Mouse (Mus musculus) gastrocnemius, postnatal 14 days (tissue): ENCODE measurements around the gene Dapp1. TPM values are rescaled to one million over a fixed set of nuclear protein-coding genes. Genes with fewer than 3 reads are reported as not detected.
"Not testable (repeated sequence)": the region's sequence is repeated elsewhere in the genome, so short reads cannot be mapped to it uniquely, and the experiment has no call there.

Source experiments
- DNase-seq: peaks from one replicate; pipeline ENCODE4 v3.0.0; 2021; ENCODE audit warnings: mixed read lengths
- intact Hi-C: fragments of 180-260 bp; cut with DNase I; formaldehyde crosslinking; loops from one replicate; pipeline ENCODE4 v1.15.1; 2025; ENCODE audit warnings: low total_unique reads
- total RNA-seq, 2 experiments: library from RNA; stranded (reverse); gene quantifications; 2 replicates each; pipeline ENCODE4 v1.2.3; 2021

Dapp1 gene
- total RNA-seq, 2 experiments from 2014 or later: 0.84 to 1.1 TPM

DNA sequence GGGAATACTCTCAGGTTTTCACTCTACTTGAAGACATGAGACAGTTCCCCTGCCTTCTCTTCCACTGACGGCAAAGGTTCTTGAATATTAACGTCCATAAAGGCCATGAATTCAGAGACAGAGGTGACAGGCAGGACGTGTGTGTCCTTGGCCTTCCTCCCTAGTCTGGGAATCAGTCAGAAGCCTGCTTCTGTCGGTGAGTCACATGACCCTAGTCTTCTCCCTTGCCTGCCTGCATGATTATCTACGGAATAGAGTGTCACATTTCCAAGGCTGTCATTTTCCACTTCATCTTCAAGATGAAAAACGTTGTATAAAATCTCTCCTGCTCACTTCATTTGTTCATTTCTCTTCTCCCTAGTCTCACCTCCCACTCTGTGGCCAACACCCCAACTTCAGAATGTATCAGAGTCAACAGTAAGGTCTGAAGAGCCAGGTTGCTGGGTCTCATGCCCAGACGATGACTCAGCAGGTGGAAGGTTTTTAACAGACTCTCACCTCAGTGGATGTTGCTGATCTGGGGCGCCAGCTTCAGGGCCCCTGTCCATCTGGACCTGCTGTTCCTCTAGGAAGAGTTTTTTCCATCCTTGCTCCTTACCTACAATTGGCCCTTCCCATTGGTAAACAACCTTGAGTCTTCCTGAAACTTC, 19.5 kb downstream of the Dapp1 start:
- intact Hi-C loops: no loop called here
- no peak for DNase-seq

- DNase-seq: no peak
- intact Hi-C loops: no loop called here
Measured at GRCm38 (mm10) chr3:137959456-137959855, 21.9 kb downstream of the Dapp1 start.

- intact Hi-C loops: no loop called here
- DNase-seq: no peak
Measured at GRCm38 (mm10) chr3:137958352-137958751, 23.0 kb downstream of the Dapp1 start.

DNA sequence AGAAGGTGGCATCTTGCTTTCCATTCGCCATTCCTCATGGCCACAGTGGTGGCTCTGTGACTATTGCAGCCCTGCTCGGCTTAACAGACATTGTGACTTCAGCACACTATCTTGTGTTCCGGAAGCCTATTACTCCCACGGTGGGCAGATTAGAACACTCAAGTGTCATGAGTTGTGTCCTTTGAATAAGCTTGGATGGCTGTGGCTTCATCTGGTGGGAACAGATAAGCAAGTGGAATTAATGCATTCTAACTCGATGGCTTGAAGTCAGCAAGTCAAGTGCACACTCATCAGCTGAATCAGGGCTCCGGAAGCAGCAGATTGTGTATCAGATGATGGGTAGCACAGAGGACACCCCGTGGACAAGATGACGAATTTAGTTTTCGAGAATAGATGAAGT, 23.5 kb downstream of the Dapp1 start:
- intact Hi-C loops: no loop called here

GRCm38 (mm10) chr3:137955560-137956081, 25.7 kb downstream of the Dapp1 start:
- DNase-seq: no peak
- intact Hi-C loops: no loop called here

More for the DNA sequence above, 23.5 kb downstream of the Dapp1 start:
- DNase-seq: no peak

DNA sequence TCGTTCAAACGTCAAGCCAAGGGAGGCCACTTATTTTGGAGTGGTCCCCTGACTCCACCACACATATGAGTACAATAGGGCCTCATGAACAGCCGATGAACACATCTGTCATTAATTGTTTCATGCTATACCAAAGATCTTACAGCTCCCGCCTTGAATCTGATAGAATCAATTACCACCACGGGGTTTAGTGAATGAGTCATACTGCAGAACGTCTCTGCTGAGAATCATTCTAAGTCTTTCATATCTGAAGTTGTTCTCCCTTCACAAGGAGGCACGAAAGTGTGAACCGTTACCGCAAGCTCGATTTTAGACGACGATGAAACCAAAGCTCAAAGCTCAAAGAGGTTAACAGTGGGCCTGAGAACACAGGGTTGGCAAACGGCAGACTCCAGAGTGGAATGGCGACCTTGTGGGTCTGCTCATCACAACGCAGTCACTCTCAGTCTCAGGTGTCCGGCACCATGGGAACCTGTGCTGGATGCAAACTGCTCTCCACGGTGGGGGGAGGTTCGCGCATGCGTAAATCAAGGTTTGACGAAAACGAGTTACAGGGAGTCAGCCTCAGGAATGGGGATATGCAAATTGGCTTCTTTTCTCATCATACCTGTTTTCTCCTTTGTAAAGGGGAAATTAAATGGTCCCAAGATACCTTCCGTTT, 27.0 kb downstream of the Dapp1 start:
- DNase-seq: no peak
- intact Hi-C loops: no loop called here

DNA sequence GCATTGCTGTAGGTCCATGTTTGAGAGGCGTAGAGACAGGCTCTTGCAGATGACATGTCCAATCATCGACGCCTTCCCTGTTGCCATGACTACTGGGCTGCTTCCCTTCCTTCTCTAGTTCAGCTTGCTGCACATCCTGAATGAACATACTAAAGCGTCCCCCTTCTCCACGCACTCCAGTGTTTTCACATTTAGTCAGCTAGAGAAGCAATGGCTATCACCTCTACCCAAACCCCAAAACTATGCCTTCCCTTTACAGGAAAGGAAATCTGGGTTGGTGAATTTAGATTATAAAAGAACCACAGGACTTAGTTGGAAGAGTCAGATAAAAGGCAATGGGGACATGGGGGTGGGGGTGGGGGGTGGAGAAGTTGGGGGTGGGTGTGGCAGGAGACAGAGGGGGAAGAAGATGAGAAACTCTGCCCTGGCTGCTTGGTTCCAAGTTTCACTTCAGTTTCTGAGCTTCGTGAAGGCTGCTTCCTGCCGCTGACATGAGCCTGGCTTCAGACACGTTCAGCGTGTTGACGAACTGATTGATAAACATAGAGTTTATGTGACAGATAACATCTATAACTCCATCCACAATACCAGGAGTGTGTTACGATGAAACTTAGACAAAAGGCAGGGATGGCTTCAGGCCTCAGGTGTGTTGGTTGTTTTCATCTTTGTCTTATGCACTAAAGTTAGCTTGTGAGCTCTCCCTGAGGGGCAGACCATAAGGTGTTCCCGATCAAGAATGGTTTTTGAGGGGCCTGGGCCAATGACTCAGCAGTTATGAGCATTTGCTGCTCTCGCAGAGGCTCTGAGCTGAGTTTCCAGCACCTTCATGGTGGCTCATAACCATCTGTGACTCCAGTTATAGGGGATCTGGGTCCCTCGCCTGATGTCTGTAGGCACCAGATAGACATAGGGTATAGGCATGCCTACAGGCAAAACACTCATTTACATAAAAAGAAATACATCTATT, 28.1 kb downstream of the Dapp1 start:
- intact Hi-C loops: no loop called here
- peak; percentile 36 for DNase-seq

DNA sequence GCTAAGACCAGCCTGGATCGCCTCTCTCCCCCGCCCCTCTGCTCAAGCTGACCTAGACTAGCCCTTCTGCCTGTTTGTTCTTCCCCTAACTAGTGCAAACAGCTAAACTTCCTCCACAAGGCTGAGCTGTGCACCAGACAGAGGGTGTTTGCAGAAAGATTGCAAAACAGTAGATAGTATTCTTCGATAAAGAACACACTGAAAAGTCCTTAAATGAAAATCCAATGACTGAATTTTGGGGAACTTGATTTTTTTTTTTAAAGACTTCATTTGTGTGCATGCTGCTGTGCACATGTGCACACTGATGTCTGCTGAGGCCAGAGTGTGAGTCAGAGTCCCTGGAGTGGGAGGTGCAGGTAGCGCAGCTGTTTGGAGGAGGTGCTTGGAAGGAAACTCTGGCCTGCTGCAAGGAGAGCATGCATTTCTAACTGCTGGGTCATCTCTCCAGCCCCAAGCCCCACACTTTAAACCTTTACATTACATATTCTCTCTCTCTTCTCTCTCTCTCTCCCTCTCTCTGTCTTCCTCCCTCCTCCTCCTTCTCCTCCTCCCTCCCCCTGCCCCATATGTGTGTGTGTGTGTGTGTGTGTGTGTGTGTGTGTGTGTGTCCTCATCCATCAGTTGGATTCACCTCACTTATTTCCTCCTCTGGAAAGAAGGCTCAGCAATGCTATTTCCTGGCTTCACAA, 29.0 kb downstream of the Dapp1 start:
- peak; percentile 40 for DNase-seq
- intact Hi-C loops: no loop called here

GRCm38 (mm10) chr3:137951819-137952218, 29.5 kb downstream of the Dapp1 start:
- intact Hi-C loops: no loop called here
- no peak for DNase-seq

- intact Hi-C loops, DNase-seq: not testable (repeated sequence)
Measured at GRCm38 (mm10) chr3:137951302-137951701, 30.0 kb downstream of the Dapp1 start.

DNA sequence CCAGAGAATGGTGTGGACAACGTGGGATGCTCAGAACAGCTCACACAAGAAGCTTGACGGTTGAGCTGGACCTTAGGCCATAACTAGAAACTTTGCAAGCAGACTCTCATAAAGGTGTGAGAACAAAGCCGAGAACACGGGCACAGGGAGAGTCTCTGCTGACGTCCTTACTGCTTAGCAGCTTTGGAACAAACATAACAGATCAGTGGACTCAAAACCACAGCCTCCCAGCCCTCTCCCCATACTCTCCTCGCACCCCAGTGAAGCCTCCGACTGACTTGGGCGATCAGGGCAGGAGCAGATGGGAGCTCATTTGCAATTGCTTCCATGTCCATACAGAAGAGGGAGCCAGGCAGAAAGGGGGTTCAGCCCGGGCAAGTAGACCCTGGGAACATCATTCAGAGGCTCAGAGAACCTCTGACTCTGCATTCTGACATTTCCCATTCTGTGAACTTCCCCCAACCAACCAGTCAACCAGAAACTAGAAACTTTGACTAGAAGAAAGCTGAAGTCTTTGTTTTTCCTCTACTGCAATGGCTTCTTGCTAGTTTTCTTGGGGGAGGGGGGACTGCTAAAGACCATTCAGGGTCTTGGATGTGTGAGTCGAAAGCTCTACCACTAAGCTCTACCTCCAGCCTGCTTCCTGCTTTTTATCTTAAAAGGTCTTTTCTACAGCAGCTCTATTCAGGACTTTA, 31.0 kb downstream of the Dapp1 start:
- intact Hi-C loops: no loop called here
- no peak for DNase-seq

- DNase-seq: no peak
- intact Hi-C loops: no loop called here
Measured at GRCm38 (mm10) chr3:137947525-137947924, 33.8 kb downstream of the Dapp1 start.

GRCm38 (mm10) chr3:137946827-137947226, 34.5 kb downstream of the Dapp1 start:
- intact Hi-C loops: no loop called here
- DNase-seq: no peak

DNA sequence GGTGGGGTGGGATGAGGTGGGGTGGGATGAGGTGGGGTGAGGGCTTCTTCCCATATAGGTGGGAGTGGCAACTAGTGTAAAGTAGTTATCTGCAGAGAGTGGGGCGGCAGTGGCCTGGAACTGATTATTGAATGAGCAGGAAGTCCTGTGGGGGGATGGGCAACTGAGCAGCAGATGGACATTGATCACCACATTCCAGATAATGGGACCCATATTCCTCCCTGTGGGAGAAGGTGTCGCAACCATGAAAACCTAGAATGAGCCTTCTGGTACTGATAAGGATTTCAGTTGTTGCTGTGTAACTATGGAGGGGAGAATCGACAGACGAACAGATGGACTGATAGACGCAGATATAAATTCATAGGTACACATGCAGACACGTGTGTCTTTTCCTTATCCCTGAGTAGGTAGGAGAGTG, 37.6 kb downstream of the Dapp1 start:
- DNase-seq: no peak
- intact Hi-C loops: no loop called here

DNA sequence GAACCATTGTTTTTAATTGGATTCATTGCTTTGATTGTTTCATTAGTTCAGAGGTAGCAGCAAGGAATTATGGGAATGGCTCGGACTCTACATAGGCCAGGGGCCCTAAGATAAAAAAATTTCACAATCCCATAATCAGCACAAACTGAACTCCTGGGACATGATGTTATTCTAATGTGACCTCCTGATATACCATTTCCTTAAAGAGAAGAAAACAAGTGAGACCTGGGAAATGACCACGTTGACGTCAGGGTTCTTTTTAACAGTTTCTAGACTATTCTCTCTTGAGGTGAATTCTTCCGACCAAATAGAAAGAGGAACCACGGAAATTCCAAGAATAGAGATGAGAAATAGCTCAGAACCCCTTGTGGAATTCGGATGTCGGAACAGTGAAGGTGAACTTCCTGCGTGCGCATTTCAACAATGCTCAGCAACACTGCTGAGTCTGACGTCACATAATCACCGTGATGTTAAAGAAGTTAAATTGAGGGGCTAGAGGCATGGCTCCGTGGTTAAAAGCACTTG, 39.2 kb downstream of the Dapp1 start:
- DNase-seq: no peak
- intact Hi-C loops: no loop called here

- intact Hi-C loops: no loop called here
- no peak for DNase-seq
Measured at GRCm38 (mm10) chr3:137941555-137941954, 39.8 kb downstream of the Dapp1 start.

DNA sequence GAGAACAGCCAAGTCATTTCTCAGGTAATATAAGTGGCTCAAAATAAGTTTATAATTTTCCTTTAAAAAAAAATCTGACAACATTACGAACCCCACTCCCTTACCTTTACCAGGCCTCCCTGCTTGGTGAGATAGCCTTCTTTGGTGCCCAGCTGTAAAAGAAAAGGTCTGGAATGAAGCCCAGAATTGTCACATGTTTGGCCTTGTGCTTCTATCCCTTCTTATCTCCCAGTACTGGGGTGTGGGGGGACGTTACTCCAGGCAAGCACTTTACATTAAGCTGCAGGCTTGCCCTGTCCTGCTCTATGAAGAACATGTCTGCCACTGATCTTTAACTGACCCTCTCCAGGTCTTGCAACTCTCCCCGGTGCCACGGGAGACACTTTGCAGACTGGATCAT, 40.6 kb downstream of the Dapp1 start:
- intact Hi-C loops: no loop called here

GRCm38 (mm10) chr3:137938608-137939007, 42.7 kb downstream of the Dapp1 start:
- DNase-seq: peak; percentile 55
- intact Hi-C loops: loop anchor here (5.0 kb wide), 1 partner anchor 54 kb away; no protein-coding TSS in a partner anchor

More for the DNA sequence above, 40.6 kb downstream of the Dapp1 start:
- no peak for DNase-seq
